Mouse (Mus musculus) intestine, embryonic 16.5 days (tissue): ENCODE data around the gene Sh3bp5. TPM values are rescaled to one million over a fixed set of nuclear protein-coding genes. Genes with fewer than 3 reads are reported as not detected.

Experiments
- ATAC-seq: fragments of 200-750 bp; cut with Nextera tagmentation; 2 replicates; pipeline ENCODE4 v1.8.0; 2017; ENCODE audit warnings: moderate TSS enrichment, moderate library complexity
- H3K27ac ChIP-seq: fragments of 300-500 bp; sonication (generic); 2 replicates; pipeline ENCODE4 v1.5.1; 2014; ENCODE audit warnings: mild to moderate bottlenecking, low read length
- H3K27me3 ChIP-seq: fragments of 300-500 bp; sonication (generic); replicated peaks from 2 replicates; pipeline ENCODE4 v1.6.1; 2014; ENCODE audit warnings: low read length, control low read depth, mixed read lengths; ENCODE audit not compliant: control insufficient read depth, insufficient read depth
- H3K36me3 ChIP-seq: fragments of 300-500 bp; sonication (generic); 2 replicates; pipeline ENCODE4 v1.6.1; 2014; ENCODE audit warnings: low read length, control low read depth; ENCODE audit not compliant: control insufficient read depth, insufficient read depth
- H3K4me1 ChIP-seq: fragments of 300-500 bp; sonication (generic); 2 replicates; pipeline ENCODE4 v1.6.1; 2014; ENCODE audit warnings: low read length, control low read depth, mixed read lengths; ENCODE audit not compliant: control insufficient read depth, insufficient read depth
- H3K4me2 ChIP-seq: fragments of 300-500 bp; sonication (generic); 2 replicates; pipeline ENCODE4 v1.6.1; 2014; ENCODE audit warnings: low read depth, low read length, control low read depth
- H3K4me3 ChIP-seq: fragments of 300-500 bp; sonication (generic); 2 replicates; pipeline ENCODE4 v1.5.1; 2014; ENCODE audit warnings: mild to moderate bottlenecking, low read length
- H3K9ac ChIP-seq: fragments of 300-500 bp; sonication (generic); 2 replicates; pipeline ENCODE4 v1.6.1; 2014; ENCODE audit warnings: low read depth, low read length
- H3K9me3 ChIP-seq: fragments of 300-500 bp; sonication (generic); 2 replicates; pipeline ENCODE4 v1.6.1; 2016; ENCODE audit warnings: low read length, control low read depth; ENCODE audit not compliant: control insufficient read depth
- WGBS: fragments of 180-500 bp; shearing (Covaris S2); extraction: QIAGEN DNeasy Blood & Tissue Kit; methylation state at CpG from one replicate; pipeline ENCODE4 v1.1.7; 2014; 5-methylcytosine and 5-hydroxymethylcytosine counted together
- polyA plus RNA-seq: library from polyadenylated mRNA; unstranded; fragments of >200 nt; fragmentation: Nextera tagmentation; extraction: Ambion mirVana; gene quantifications from 2 replicates; pipeline ENCODE4 v1.2.1, GENCODE M21; 2015

Sh3bp5 gene
- polyA plus RNA-seq, 1 experiment from 2014 or later: 17.2 TPM

DNA sequence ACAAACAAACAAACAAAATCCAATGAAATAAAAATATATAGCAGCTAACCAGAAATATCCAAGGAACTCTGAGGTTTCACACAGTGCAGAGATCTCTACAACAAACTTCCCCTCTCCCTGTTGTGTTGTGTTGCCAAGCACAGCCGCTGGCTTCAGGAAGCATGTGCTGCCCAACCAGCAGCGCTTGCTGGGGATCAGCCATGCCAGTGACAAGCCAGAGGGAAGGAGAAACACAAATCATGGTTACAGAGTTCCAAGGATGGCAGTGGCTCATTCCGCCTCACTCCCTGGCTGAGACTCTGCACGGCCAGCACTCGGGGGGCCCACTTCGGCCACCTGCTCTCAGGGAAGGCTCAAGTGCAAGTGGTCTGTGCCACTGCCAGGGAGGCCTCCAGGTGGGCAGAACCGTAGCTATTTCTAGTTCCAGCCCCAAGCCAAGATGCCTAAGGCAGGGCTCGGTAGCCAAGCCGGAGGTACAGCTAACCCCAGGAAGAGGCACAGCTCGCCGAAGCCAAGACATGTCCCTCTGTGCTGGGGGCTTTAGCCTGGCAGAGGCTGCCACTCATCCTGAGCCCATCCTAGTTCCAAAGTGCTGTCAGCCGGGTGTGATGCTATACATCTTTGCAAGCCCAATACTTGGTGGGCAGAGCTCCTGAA, 29.6 kb downstream of the Sh3bp5 start:
- H3K4me3 ChIP-seq: no peak overlapping the region
- H3K36me3 ChIP-seq: no peaks in the 10 kb centered on the region
- no peaks in the 10 kb centered on the region for H3K27me3 ChIP-seq
- ATAC-seq: no peak
- no peak overlapping the region for H3K27ac ChIP-seq
- no peaks in the 10 kb centered on the region for H3K9me3 ChIP-seq
- H3K4me1 ChIP-seq: peaks cover 20% of the 10 kb centered on the region
- WGBS: 89% methylated on average over 12 of the region's 12 CpGs
- no peak overlapping the region for H3K4me2 ChIP-seq
- H3K9ac ChIP-seq: no peak overlapping the region

DNA sequence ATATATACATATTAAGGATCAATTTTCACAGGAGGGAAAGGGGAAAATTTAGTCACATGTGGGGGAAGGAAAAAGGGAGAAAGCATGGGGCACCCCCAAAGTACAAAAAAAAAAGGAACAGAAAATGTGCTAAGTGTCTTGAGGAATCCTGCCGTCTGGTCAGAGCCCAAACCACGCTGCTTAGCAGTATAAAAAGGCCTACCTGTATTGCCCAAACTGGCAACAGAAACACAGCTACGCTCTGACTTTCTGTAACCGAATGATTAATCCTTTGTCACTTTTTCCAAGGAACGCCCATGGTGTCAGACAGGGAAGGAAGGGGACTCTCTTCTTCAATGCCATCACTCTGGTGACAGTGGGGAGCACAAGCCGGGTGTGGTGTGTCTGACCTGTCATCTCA, 30.2 kb downstream of the Sh3bp5 start:
- Histone ChIP-seq H3K27me3 (no peaks in the 10 kb centered on the region), H3K4me2 (no peak overlapping the region), H3K36me3 (no peaks in the 10 kb centered on the region), H3K9ac (no peak overlapping the region), H3K4me1 (peaks cover 26% of the 10 kb centered on the region), H3K9me3 (no peaks in the 10 kb centered on the region), H3K4me3 (no peak overlapping the region), H3K27ac (no peak overlapping the region)
- ATAC-seq: no peak
- 88% methylated on average over 6 of the region's 6 CpGs for WGBS

DNA sequence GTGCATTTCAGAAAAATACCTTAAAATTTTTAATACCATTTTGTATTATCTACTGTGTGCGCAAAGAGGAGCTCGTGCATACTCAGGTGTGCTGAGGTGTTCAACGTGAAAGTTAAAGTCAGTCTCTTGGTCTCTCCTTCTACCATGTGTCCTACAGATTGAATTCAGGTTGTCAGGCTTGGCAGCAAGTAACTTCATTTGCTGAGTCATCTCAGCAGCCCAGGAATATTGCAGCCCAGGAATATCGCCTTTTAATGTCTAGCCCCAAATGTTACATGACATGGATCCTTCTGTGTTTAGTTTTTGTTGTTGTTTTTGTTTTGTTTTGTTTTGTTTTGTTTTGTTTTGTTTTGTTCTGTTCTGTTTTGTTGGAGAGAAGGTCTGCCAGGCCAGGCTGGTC, 31.2 kb downstream of the Sh3bp5 start:
- WGBS: 85% methylated on average over 4 of the region's 4 CpGs
- Histone ChIP-seq H3K27ac (no peak overlapping the region), H3K4me2 (no peak overlapping the region), H3K4me1 (peaks cover 29% of the 10 kb centered on the region), H3K9ac (no peak overlapping the region), H3K9me3 (no peaks in the 10 kb centered on the region), H3K4me3 (no peak overlapping the region), H3K36me3 (no peaks in the 10 kb centered on the region), H3K27me3 (no peaks in the 10 kb centered on the region)
- ATAC-seq: no peak

DNA sequence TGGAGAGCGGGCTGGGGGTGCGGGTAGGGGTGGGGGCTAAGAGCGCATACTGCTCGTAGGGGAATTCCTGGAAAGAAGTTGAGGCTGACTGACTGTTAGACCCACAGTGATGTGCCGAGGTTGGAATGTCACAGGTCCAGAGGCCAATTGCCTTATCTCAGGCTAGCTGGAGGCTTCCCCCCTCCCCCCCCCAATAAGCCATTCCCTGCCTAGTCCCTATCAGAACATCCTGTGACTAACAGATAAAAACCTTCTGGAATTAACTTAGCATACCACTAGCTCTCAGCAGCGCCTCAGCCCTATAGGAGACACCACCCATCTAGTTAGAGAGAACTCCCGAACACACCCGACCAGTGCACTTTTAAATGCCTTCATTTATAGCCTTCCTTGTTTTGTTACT, 31.9 kb downstream of the Sh3bp5 start:
- Histone ChIP-seq H3K27me3 (no peaks in the 10 kb centered on the region), H3K4me2 (no peak overlapping the region), H3K36me3 (no peaks in the 10 kb centered on the region), H3K9ac (no peak overlapping the region), H3K4me3 (no peak overlapping the region), H3K27ac (no peak overlapping the region), H3K9me3 (no peaks in the 10 kb centered on the region), H3K4me1 (peaks cover 29% of the 10 kb centered on the region)
- peak; percentile 94 for ATAC-seq
- 53% methylated on average over 8 of the region's 8 CpGs for WGBS

DNA sequence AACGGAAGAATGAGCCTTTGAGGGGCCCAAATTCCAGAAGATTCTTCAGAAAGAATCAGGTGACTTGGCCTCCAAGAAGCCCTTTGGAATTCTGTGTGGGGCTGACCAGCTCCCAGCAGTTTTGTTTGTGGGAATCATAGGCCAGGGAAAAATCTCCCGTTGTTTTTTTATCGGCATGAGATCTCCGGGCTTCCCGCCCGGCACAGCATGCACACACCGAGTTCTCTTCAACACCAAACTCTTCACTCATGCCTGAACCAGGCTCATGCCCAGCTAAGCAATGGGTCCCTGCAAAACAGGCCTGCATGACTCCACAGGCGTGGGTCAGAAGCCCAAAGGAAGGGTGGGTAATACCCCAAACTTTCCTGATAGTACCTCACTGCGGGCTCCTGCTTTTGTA, 32.3 kb downstream of the Sh3bp5 start:
- ATAC-seq: peak; percentile 21
- Histone ChIP-seq H3K4me3 (no peak overlapping the region), H3K4me1 (peaks cover 29% of the 10 kb centered on the region), H3K36me3 (no peaks in the 10 kb centered on the region), H3K9ac (no peak overlapping the region), H3K27ac (no peak overlapping the region), H3K9me3 (no peaks in the 10 kb centered on the region), H3K4me2 (no peak overlapping the region), H3K27me3 (no peaks in the 10 kb centered on the region)
- 67% methylated on average over 9 of the region's 9 CpGs for WGBS

DNA sequence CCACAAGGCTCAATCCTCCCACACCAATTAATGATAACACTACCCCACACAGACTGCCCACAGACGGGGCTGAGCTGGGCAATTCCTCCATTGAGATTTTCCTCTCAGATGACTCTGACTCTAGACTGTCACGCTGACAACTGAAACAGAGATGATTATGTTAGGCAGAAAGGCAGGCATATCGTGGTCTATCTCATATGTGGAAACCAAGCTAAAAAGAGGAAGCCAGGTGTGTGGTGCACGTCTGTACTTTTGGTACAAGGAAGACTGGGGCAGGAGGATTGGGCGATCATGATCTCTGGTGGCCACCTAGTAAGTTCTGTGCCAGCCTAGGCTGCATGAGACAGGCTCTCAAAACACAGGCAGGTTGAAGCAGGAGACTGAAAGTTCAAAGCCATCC, 33.2 kb downstream of the Sh3bp5 start:
- H3K36me3 ChIP-seq: no peaks in the 10 kb centered on the region
- H3K4me2 ChIP-seq: no peak overlapping the region
- no peak for ATAC-seq
- peaks cover 29% of the 10 kb centered on the region for H3K4me1 ChIP-seq
- H3K27ac ChIP-seq: no peak overlapping the region
- no peaks in the 10 kb centered on the region for H3K9me3 ChIP-seq
- WGBS: 74% methylated on average over 5 of the region's 5 CpGs
- H3K9ac ChIP-seq: no peak overlapping the region
- no peak overlapping the region for H3K4me3 ChIP-seq
- no peaks in the 10 kb centered on the region for H3K27me3 ChIP-seq

DNA sequence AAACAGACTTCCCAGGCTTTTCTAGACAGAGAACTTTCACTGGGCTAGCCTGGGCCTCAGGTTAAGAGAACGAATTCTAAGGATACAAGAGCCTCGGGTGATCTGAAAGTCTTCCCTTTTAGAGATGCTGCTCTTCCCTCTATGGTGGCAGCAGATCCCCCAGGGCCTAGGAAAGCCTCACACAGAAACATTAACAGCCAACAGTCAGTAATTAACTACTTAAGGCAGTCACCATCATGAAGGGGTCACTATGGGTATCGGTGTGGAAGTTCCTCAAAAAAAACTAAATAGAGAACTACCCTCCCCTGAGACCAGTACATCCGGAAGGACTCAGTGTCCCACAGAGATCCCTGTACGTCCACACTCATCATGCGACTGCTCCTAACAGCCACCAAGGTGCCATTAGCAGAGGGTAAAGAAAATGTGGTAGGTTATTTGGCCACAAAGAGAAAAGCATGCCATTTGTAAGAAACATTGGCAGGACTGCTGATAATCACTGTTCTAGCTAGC, 33.9 kb downstream of the Sh3bp5 start:
- WGBS: 71% methylated on average over 6 of the region's 6 CpGs
- H3K4me3 ChIP-seq: no peak overlapping the region

DNA sequence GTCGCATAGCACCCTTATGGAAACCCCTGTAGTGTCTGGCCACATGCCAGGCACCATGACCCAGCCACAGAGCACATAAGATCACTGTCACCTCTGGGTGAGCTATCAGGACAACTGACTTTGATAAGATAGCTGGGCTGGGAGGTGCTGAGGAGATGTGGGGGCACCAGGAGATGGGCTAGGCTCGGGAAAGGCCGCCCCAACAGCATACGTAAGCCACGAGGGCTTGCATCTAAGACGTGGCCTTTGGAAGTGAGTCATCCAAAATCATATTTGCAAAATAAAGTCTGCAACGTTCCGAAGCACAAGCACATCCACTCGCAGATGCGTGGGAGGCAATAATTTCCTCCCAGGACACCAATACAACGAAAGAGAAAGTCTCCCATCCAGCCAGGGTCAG, 35.0 kb downstream of the Sh3bp5 start:
- H3K9me3 ChIP-seq: no peaks in the 10 kb centered on the region
- 57% methylated on average over 11 of the region's 11 CpGs for WGBS

More for the DNA sequence above, 33.9 kb downstream of the Sh3bp5 start:
- H3K9ac ChIP-seq: no peak overlapping the region
- peaks cover 29% of the 10 kb centered on the region for H3K4me1 ChIP-seq
- H3K36me3 ChIP-seq: no peaks in the 10 kb centered on the region
- no peak overlapping the region for H3K27ac ChIP-seq
- ATAC-seq: no peak
- H3K9me3 ChIP-seq: no peaks in the 10 kb centered on the region
- H3K27me3 ChIP-seq: no peaks in the 10 kb centered on the region
- no peak overlapping the region for H3K4me2 ChIP-seq

DNA sequence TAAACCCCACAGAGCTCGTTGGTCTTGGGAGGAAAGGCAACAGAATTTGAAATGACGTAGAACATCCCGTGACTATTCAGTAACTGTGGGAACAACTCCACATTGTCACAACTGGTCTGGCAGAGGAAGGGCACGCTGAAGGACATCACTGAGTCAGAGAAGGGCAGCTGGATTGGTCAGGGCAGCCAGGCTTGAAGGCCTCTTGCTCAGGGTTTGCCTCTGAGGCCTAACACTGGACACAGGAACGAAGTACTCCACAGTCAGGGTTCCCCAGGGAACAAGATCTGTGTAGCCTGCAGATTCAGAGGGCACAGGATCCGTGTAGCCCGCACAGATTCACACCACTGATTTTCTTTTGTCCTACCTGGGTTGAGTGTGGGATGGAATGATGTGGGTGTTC, 35.6 kb downstream of the Sh3bp5 start:
- no peak for ATAC-seq
- Histone ChIP-seq H3K4me1 (peaks cover 29% of the 10 kb centered on the region), H3K36me3 (no peaks in the 10 kb centered on the region), H3K9me3 (no peaks in the 10 kb centered on the region), H3K4me2 (no peak overlapping the region), H3K9ac (no peak overlapping the region), H3K27me3 (no peaks in the 10 kb centered on the region), H3K4me3 (no peak overlapping the region), H3K27ac (no peak overlapping the region)
- 85% methylated on average over 7 of the region's 7 CpGs for WGBS

More for the DNA sequence above, 35.0 kb downstream of the Sh3bp5 start:
- H3K27me3 ChIP-seq: no peaks in the 10 kb centered on the region
- no peak overlapping the region for H3K4me2 ChIP-seq
- H3K36me3 ChIP-seq: no peaks in the 10 kb centered on the region
- no peak overlapping the region for H3K4me3 ChIP-seq
- no peak for ATAC-seq
- H3K27ac ChIP-seq: no peak overlapping the region
- H3K4me1 ChIP-seq: peaks cover 29% of the 10 kb centered on the region
- no peak overlapping the region for H3K9ac ChIP-seq

DNA sequence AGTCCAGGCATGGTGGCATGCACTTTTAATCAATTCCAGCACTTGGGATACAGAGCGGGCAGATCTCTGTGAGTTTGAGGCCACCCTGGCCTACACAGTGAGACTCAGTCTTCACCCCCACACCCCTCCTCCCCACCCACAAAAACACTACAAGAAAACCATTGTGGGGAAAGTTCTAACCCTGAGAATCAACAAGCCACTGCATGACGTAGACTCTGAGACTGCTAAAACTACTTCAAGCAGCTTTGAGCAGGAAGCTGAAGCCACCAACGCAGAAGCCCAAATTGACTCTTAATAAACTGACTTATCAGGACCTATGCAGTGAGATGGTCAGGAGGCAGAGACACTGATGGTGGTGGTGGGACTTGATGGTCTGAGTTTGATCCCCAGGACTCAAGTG, 36.6 kb downstream of the Sh3bp5 start:
- no peak overlapping the region for H3K9ac ChIP-seq
- H3K4me1 ChIP-seq: peaks cover 29% of the 10 kb centered on the region
- no peak overlapping the region for H3K4me3 ChIP-seq
- no peaks in the 10 kb centered on the region for H3K9me3 ChIP-seq
- WGBS: 88% methylated on average over 3 of the region's 3 CpGs
- no peak overlapping the region for H3K4me2 ChIP-seq
- no peaks in the 10 kb centered on the region for H3K27me3 ChIP-seq
- no peak for ATAC-seq
- H3K27ac ChIP-seq: no peak overlapping the region
- H3K36me3 ChIP-seq: no peaks in the 10 kb centered on the region
